Mouse (Mus musculus) heart, postnatal 36 days (tissue): Measurements from ENCODE around the gene Net1. TPM values are rescaled to one million over a fixed set of nuclear protein-coding genes. Genes with fewer than 3 reads are reported as not detected.
"Not testable (repeated sequence)": the region's sequence is repeated elsewhere in the genome, so short reads cannot be mapped to it uniquely, and the experiment has no call there.

Experiments
- DNase-seq, 2 experiments: peaks; one replicate each; pipeline ENCODE4 v3.0.0; 2021 to 2022
- intact Hi-C: fragments of 180-260 bp; cut with DNase I; formaldehyde crosslinking; loops from one replicate; pipeline ENCODE4 v1.15.1; 2025
- total RNA-seq, 2 experiments: library from RNA; stranded (reverse); gene quantifications; 2 replicates each; pipeline ENCODE4 v1.2.3; 2021

Gene Net1
- total RNA-seq = 10 to 100 TPM; 18.1 to 22.4 TPM

GRCm38 (mm10) chr13:3917571-3918311 is at the start of gene Net1, which contains the start of gene Tubal3:
Net1 (minus strand) TSS chr13:3918220.
Tubal3 (plus strand) TSS chr13:3918274.
- intact Hi-C loops = no loop called here
- DNase-seq = peak; percentile 89 to 91

- DNase-seq = no peak
- intact Hi-C loops = no loop called here
Measured at GRCm38 (mm10) chr13:3951198-3951914, 33.3 kb upstream of the Net1 start.

GRCm38 (mm10) chr13:3949477-3949876 is 31.5 kb upstream of the Net1 start:
- no peak for DNase-seq
- intact Hi-C loops = no loop called here

- intact Hi-C loops = no loop called here
- no peak for DNase-seq
Measured at GRCm38 (mm10) chr13:3947267-3947666, 29.2 kb upstream of the Net1 start.

- intact Hi-C loops = no loop called here
- DNase-seq = no peak
Measured at GRCm38 (mm10) chr13:3945249-3945648, 27.2 kb upstream of the Net1 start, which contains the start of gene Ucn3. Ucn3 (minus strand) TSS chr13:3945349.

GRCm38 (mm10) chr13:3944699-3945098 is 26.7 kb upstream of the Net1 start:
- intact Hi-C loops = no loop called here
- no peak for DNase-seq

- intact Hi-C loops = no loop called here
- no peak for DNase-seq
Measured at GRCm38 (mm10) chr13:3926046-3926445, 8.0 kb upstream of the Net1 start.

- no peak for DNase-seq
- intact Hi-C loops = no loop called here
Measured at GRCm38 (mm10) chr13:3925632-3926031, 7.6 kb upstream of the Net1 start.

- intact Hi-C loops = no loop called here
- no peak for DNase-seq
Measured at GRCm38 (mm10) chr13:3924483-3924882, 6.5 kb upstream of the Net1 start.

GRCm38 (mm10) chr13:3913504-3913903 is 4.5 kb downstream of the Net1 start:
- intact Hi-C loops = no loop called here
- no peak for DNase-seq

GRCm38 (mm10) chr13:3910356-3910755 is 7.7 kb downstream of the Net1 start:
- DNase-seq = no peak
- intact Hi-C loops = no loop called here

GRCm38 (mm10) chr13:3908262-3908661 is 9.8 kb downstream of the Net1 start:
- no peak for DNase-seq
- intact Hi-C loops = no loop called here

- intact Hi-C loops = no loop called here
- DNase-seq = no peak
Measured at GRCm38 (mm10) chr13:3907151-3907696, 10.8 kb downstream of the Net1 start.

GRCm38 (mm10) chr13:3899301-3899700 is 18.7 kb downstream of the Net1 start:
- intact Hi-C loops = loop anchor here (2.0 to 10.0 kb wide), 3 partner anchors 102 to 494 kb away; no protein-coding TSS in a partner anchor
- no peak for DNase-seq

GRCm38 (mm10) chr13:3898202-3898601 is 19.8 kb downstream of the Net1 start:
- not testable (repeated sequence) for DNase-seq
- intact Hi-C loops = loop anchor here (2.0 to 10.0 kb wide), 3 partner anchors 103 to 493 kb away; no protein-coding TSS in a partner anchor

- intact Hi-C loops = loop anchor here (1.0 to 10.0 kb wide), 3 partner anchors 232 to 492 kb away; no protein-coding TSS in a partner anchor
Measured at GRCm38 (mm10) chr13:3896913-3897312, 21.1 kb downstream of the Net1 start.

GRCm38 (mm10) chr13:3896032-3896431 is 22.0 kb downstream of the Net1 start:
- no peak for DNase-seq
- intact Hi-C loops = loop anchor here (10.0 kb wide), 2 partner anchors 351 to 491 kb away; no protein-coding TSS in a partner anchor

More at GRCm38 (mm10) chr13:3896913-3897312, 21.1 kb downstream of the Net1 start:
- peak; percentile 69 to 79 for DNase-seq

- intact Hi-C loops = loop anchor here (10.0 kb wide), 2 partner anchors 351 to 491 kb away; no protein-coding TSS in a partner anchor
- DNase-seq = no peak
Measured at GRCm38 (mm10) chr13:3895397-3895980, 22.5 kb downstream of the Net1 start.

- intact Hi-C loops = loop anchor here (5.0 to 10.0 kb wide), 4 partner anchors 82 to 490 kb away; no protein-coding TSS in a partner anchor
- DNase-seq = no peak
Measured at GRCm38 (mm10) chr13:3894549-3894948, 23.5 kb downstream of the Net1 start.

- intact Hi-C loops = loop anchor here (5.0 to 10.0 kb wide), 4 partner anchors 81 to 488 kb away; no protein-coding TSS in a partner anchor
- peak; percentile 88 to 89 for DNase-seq
Measured at GRCm38 (mm10) chr13:3893126-3893734, 24.8 kb downstream of the Net1 start.
